Mouse (Mus musculus) monocyte, adult 2 months (primary cell): Measurements from ENCODE around the gene Mdp1.

ENCODE experiments used
- DNase-seq, 2 experiments: peaks; one replicate each; pipeline ENCODE4 v3.0.0; 2022; ENCODE audit warnings: low spot score in 2 of 2, low read depth in 1 of 2

The Mdp1 gene

DNA sequence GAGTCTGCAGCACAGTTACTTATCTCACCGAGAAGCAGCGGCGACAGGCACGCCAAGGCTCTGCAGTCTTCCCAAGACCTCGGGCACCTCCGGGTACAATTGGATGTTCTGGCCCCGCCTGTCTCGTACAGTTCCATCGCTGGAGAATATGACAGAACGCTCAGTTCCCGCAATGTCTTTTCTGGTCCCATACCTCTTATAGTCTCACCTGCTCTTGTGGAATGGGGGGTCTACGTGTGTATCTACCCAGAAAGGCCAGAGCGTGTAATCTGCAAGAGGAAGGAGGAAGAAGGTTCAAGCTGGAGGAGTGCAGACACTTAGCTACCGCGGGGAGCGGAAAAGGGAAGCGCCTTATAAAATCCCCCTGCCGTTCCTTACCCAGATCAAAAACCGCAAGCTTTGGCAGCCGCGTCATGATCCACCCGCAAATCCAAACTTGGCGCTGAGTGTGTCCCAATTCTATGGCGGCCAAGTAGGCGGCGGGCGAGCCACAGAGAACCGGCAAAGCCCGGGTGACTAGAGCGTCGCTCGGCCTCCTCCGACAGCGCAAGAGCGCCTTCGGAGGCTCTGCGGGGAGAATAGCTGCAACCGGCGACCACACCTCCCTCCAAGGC, at the start of gene Mdp1:
Gene Mdp1 (minus strand): TSS at position 549 of the 614 bp plus-strand sequence.
- peak; percentile 47 to 69 for DNase-seq

DNA sequence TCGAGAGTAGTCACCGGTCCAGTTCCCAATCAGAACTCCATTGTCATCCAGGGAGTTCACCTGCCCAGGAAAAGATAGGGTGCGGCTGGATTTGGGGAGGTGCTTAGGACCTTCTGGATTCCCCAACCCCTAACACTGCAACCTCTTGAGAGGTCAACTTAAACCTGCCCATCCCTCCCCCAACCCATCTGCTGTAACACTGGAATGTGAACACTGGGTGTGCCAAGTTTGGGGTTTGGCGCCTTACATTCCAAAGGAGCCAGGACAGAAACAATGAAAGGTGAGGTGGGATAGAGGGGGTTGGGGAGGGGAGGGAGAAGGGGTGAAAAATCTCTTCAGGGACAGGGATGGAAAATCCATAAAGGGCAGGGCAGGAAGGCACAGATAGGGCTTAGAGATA, 49.2 kb upstream of the Mdp1 start:
- DNase-seq, result no peak

- no peak for DNase-seq
Observed at GRCm38 (mm10) chr14:55707397-55707796, 47.1 kb upstream of the Mdp1 start.

GRCm38 (mm10) chr14:55706051-55706600, 45.8 kb upstream of the Mdp1 start:
- DNase-seq, result no peak

- no peak for DNase-seq
Observed at GRCm38 (mm10) chr14:55702761-55703160, 42.5 kb upstream of the Mdp1 start.

GRCm38 (mm10) chr14:55701131-55701530, 40.8 kb upstream of the Mdp1 start:
- no peak for DNase-seq

DNA sequence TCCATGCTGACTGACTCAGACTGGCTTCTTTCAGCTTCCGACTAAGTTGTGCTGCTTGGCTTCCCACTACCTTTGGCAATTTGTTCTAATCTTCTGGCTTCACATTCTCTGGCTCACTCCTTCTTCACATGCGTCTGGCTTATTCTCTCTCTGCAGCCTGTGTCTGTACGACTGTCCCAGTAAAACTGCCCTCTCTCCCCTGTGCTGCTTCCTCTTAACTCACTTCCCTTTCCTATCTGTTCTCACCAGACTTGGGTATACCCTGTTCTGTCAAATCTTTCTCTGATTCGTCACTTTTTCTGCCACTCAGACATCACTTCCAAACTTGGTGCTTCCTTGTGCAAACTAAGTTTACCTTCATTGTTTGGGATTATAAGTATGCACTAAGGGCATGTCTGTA, 36.9 kb upstream of the Mdp1 start:
- peak in 1 of 2 experiments; percentile 20 for DNase-seq

GRCm38 (mm10) chr14:55689433-55689832, 29.1 kb upstream of the Mdp1 start:
- no peak for DNase-seq

GRCm38 (mm10) chr14:55682118-55682493, 21.8 kb upstream of the Mdp1 start:
- DNase-seq, result no peak

GRCm38 (mm10) chr14:55681160-55682117, 21.1 kb upstream of the Mdp1 start, which contains the start of gene Tinf2:
Gene Tinf2 (minus strand): TSS chr14:55681820.
- DNase-seq, result peak; percentile 84 to 94

- DNase-seq, result no peak
Observed at GRCm38 (mm10) chr14:55677615-55678014, 17.3 kb upstream of the Mdp1 start.

- no peak for DNase-seq
Observed at GRCm38 (mm10) chr14:55672741-55673060, 12.4 kb upstream of the Mdp1 start.

- DNase-seq, result peak; percentile 79 to 85
Observed at GRCm38 (mm10) chr14:55671833-55672740, 11.8 kb upstream of the Mdp1 start, which contains the start of the genes Gmpr2 and Nedd8. Gene Gmpr2 (plus strand): TSS chr14:55671941. Gene Nedd8 (minus strand): TSS chr14:55672124.

DNA sequence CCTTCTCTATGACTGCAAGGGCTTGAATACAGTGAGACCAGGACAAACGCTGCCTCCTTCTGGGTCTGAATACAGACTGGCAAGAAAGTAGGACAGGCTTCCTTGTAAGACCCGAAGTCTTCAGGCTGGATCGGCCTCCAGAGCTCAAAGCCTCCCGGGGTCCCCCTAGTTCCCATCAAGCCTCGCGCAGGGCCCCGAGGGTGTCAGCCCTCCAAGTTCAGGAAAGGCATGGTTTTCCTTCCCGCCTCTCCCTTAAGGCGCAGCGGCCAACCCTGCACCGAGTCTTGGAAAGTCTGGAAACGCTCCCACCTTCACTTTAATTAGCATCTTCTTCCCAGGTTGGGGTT, 11.2 kb upstream of the Mdp1 start:
- DNase-seq, result no peak

DNA sequence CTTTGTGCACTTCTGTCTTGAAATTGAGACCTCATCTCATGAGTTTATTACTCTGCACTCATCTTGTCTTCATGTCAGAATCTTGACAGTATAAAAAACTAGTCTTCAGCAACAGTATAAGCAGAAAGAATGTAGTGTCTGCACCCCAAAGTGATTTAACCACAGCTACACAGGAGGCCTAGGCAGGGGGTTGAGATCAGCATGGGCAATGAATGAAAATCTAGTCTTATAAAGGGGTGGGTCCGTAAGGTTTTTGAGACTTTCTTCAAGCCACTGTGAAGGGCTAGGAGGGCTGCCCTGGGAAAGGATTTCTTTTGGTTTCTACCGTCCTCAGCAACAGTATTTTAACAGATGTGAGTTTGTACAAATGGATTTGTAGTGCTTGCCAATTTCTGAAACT, 328 bp upstream of the Mdp1 start:
- no peak for DNase-seq

- DNase-seq, result no peak
Observed at GRCm38 (mm10) chr14:55658011-55658410, 2.3 kb downstream of the Mdp1 start.

DNA sequence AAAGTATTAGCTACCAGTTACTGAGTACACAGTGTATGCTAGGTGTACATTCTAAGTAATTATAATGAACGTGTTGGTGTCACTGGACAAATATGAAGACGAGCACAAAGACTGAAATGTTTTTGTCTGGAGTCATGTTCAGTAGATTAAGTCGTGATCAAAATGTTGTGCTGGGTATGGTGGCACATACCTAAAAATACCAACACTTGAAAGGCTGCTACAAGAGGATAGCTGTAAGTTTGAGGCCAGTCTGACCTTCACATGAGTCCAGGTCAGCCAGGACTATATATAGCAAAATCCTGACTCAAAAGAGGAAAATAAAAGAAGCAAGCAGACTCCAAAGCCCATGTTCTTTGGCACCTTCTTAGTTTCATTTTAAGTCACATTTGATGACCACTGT, 3.4 kb downstream of the Mdp1 start:
- DNase-seq, result no peak

DNA sequence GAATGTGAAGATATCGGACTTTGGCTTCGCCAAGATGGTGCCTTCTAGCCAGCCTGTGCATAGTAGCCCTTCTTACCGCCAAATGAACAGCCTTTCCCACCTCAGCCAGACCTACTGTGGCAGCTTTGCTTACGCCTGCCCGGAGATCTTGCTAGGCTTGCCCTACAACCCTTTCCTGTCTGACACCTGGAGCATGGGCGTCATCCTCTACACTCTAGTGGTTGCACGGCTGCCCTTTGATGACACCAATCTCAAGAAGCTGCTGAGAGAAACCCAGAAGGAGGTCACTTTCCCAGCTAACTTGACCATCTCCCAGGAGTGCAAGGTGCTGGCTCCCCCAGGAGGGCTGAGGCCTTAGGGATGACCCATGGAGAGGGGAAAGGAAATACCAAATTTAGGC, 8.8 kb downstream of the Mdp1 start:
- DNase-seq, result no peak

DNA sequence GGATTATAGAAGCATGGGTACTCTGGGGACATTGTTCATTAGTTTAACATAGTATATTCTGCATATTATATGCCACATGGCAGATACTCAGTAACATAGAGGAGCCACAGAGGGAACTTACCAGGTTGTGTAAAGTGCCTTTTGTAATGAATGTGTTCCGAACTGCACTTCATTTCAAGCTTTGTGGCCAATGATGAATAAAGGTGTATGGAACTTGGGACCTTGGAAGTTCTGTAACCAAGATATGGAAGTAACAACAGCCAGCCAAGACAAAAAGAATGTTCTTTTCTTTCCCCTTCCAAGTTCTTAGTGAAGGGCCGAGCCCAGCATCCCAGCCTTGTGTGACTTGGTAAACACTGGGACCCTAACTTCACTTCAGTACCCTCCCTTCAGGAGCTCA, 10.4 kb downstream of the Mdp1 start, which contains the start of gene Tssk4:
Gene Tssk4 (plus strand): TSS at position 301 of the 400 bp plus-strand sequence.
- no peak for DNase-seq

- DNase-seq, result no peak
Observed at GRCm38 (mm10) chr14:55644261-55644888, 15.9 kb downstream of the Mdp1 start.
